Mouse (Mus musculus) forebrain, embryonic 14.5 days (tissue): ENCODE data around the gene Cers2. TPM values are rescaled to one million over a fixed set of nuclear protein-coding genes. Genes with fewer than 3 reads are reported as not detected.

Experiments used
- ATAC-seq: fragments of 200-750 bp; cut with Nextera tagmentation; 2 replicates; pipeline ENCODE4 v1.8.0; 2017; ENCODE audit warnings: mild to moderate bottlenecking, moderate library complexity
- DNase-seq: peaks from one replicate; pipeline ENCODE4 v3.0.0-alpha.2; 2015; ENCODE audit warnings: low spot score
- H3K27ac ChIP-seq: fragments of 300-500 bp; sonication (generic); 2 replicates; pipeline ENCODE4 v1.5.1; 2014; ENCODE audit warnings: low read depth, mild to moderate bottlenecking, control low read depth, low read length, moderate library complexity
- H3K27me3 ChIP-seq: fragments of 300-500 bp; sonication (generic); replicated peaks from 2 replicates; pipeline ENCODE4 v1.6.1; 2014; ENCODE audit warnings: low read length, control low read depth, mixed read lengths; ENCODE audit not compliant: control insufficient read depth, insufficient read depth
- H3K36me3 ChIP-seq: fragments of 300-500 bp; sonication (generic); 2 replicates; pipeline ENCODE4 v1.6.1; 2014; ENCODE audit warnings: low read length, control low read depth; ENCODE audit not compliant: control insufficient read depth, insufficient read depth
- H3K4me1 ChIP-seq: fragments of 300-500 bp; sonication (generic); 2 replicates; pipeline ENCODE4 v1.6.1; 2014; ENCODE audit warnings: antibody characterized with exemption, low read length, control low read depth; ENCODE audit not compliant: control insufficient read depth, insufficient read depth
- H3K4me2 ChIP-seq: fragments of 300-500 bp; sonication (generic); 2 replicates; pipeline ENCODE4 v1.6.1; 2014; ENCODE audit warnings: mild to moderate bottlenecking, control low read depth, low read length
- H3K4me3 ChIP-seq: fragments of 300-500 bp; sonication (generic); 2 replicates; pipeline ENCODE4 v1.5.1; 2014; ENCODE audit warnings: low read depth, low read length, control low read depth
- H3K9ac ChIP-seq: fragments of 300-500 bp; sonication (generic); 2 replicates; pipeline ENCODE4 v1.6.1; 2014; ENCODE audit warnings: mild to moderate bottlenecking, low read length, control low read depth, moderate library complexity
- H3K9me3 ChIP-seq: fragments of 300-500 bp; sonication (generic); replicated peaks from 2 replicates; pipeline ENCODE4 v1.6.1; 2016; ENCODE audit warnings: low read length, control low read depth, mixed read lengths; ENCODE audit not compliant: control insufficient read depth
- WGBS: fragments of 180-500 bp; shearing (Covaris S2); extraction: QIAGEN DNeasy Blood & Tissue Kit; methylation state at CpG from one replicate; pipeline ENCODE4 v1.1.7; 2014; 5-methylcytosine and 5-hydroxymethylcytosine counted together
- polyA plus RNA-seq: library from polyadenylated mRNA; unstranded; fragments of >200 nt; fragmentation: Nextera tagmentation; extraction: Ambion mirVana; gene quantifications from 2 replicates; pipeline ENCODE4 v1.2.1, GENCODE M21; 2014

Cers2 gene
- polyA plus RNA-seq, 1 experiment from 2014 or later, result 75.8 TPM

DNA sequence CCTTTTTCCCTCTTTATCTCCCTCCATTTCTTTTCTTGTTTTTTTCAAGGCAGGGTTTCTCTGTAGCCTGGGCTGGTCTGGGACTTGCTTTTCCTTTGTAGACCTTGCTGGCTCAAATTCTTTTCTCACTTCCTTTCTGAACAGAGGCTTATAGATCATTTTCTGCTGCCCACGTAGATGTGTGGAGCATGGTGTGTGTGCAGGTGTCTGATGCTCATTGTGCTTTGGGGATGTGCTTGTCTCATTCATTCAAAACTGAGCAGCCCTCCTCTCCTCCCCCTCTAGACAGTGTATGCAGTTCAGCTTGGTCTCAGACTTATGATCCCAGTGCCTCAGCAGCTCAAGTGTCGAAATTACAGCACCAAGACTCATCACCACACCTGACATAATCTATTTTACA is 4.5 kb downstream of the Cers2 start:
- no peak overlapping the region for H3K4me2 ChIP-seq
- WGBS, result 69% methylated on average over 2 of the region's 2 CpGs
- DNase-seq (no peak), ATAC-seq (no peak)
- H3K4me3 ChIP-seq, result no peak overlapping the region
- peaks cover 7% of the 10 kb centered on the region for H3K4me1 ChIP-seq
- H3K9me3 ChIP-seq, result no peaks in the 10 kb centered on the region
- no peak overlapping the region for H3K27ac ChIP-seq
- H3K27me3 ChIP-seq, result no peaks in the 10 kb centered on the region
- H3K9ac ChIP-seq, result no peak overlapping the region
- peaks cover 45% of the 10 kb centered on the region for H3K36me3 ChIP-seq

DNA sequence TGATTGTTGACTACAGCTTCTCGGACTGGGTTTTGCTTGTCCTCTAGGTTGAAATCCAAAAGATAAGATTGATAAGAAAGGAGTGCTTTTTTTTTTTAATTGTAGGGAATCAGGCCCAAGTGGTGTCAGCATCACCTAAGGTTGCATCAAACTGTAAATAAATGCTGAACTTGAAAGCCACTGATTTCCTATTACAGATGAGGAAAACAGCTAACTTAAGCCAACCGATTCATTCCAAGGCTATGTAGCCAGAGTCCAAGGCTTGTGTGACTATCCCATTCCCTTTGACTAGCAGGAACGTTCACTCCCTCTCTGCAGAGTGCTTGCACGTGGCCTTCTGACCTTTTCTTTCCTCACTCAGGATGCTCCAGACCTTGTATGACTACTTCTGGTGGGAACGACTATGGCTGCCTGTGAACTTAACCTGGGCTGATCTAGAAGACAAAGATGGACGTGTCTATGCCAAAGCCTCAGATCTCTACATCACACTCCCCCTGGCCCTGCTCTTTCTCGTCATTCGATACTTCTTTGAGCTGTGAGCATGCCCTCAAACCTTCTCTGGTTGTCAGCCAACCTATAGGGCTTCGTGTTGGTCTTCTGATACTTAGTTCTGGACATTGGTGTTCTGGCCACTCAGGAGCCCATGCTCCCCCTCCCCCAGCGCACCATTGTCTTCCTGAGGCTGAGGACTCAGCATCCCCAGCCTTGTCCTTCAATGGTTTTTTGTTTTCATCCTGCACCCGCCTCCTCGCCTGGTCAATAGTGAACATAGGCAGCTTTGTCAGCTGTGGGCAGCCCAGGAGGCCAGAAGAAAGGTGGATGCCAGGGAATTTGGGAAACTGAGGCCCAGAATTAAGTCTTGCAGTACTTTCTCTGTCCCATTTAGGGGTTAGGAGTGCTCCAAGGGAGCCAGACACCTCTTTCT is 5.4 kb downstream of the Cers2 start:
- no peaks in the 10 kb centered on the region for H3K27me3 ChIP-seq
- H3K27ac ChIP-seq, result no peak overlapping the region
- H3K9me3 ChIP-seq, result no peaks in the 10 kb centered on the region
- 71% methylated on average over 12 of the region's 12 CpGs for WGBS
- H3K4me3 ChIP-seq, result no peak overlapping the region
- H3K36me3 ChIP-seq, result peaks cover 54% of the 10 kb centered on the region
- peaks cover 7% of the 10 kb centered on the region for H3K4me1 ChIP-seq
- ATAC-seq, result no peak
- DNase-seq, result no peak
- no peak overlapping the region for H3K4me2 ChIP-seq
- no peak overlapping the region for H3K9ac ChIP-seq

DNA sequence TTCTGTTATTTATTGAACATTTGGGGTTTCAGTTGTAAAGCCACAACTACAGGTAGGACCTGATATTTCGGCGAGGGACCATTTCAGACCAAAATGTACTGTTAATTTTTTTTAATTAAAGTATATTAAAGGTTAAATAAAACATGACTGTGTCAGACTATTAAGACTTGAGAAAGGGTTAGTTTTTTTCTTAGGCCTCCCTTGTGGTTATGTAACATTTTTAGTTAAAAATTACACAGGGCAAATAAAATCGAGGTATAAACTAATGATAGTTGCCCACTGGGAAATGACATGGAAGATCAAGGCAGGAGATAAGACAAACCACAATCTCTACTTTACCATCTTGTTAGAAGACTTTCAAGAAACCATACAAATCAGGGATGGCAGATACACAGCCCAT is 8.8 kb downstream of the Cers2 start:
- 94% methylated on average over 3 of the region's 3 CpGs for WGBS
- peaks cover 86% of the 10 kb centered on the region for H3K36me3 ChIP-seq
- no peak for DNase-seq
- H3K27ac ChIP-seq, result no peak overlapping the region
- H3K4me3 ChIP-seq, result no peak overlapping the region
- H3K27me3 ChIP-seq, result no peaks in the 10 kb centered on the region
- no peak overlapping the region for H3K9ac ChIP-seq
- ATAC-seq, result no peak
- H3K4me2 ChIP-seq, result no peak overlapping the region
- H3K9me3 ChIP-seq, result no peaks in the 10 kb centered on the region
- no peaks in the 10 kb centered on the region for H3K4me1 ChIP-seq

DNA sequence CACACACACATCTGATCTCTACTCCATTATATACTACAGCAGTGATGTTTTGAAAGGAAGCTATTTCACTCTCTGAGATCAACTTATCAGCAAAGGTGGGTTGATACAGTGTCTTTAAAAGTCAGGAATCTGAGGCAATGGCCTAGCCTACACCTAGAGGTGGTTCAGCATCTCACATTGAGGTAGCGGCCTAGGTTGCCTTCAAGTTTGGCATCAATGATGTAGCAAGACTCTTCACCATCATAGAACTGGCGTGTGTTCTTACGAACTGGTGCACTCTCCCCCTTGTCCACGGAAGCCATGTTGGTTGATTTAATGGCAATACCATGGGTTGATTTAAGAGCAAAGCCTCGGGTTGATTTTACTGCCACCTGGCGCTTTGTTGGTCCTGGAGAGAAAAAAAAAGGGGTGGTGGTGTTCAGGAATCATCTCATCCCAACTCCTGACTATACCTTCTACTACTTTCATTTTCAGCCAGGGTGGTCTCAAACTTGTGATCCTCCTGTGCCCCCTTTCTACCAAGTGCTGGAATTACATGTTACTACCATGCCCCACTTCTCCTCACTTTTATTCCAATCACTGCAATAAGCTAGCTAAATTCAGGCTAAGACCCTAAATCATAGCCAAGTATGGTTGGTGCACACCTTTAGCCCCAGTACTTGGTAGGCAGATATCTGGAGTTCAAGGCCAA is 10.0 kb downstream of the Cers2 start:
- Histone ChIP-seq H3K27ac (no peak overlapping the region), H3K4me2 (no peak overlapping the region), H3K9me3 (no peaks in the 10 kb centered on the region), H3K36me3 (peaks cover 96% of the 10 kb centered on the region), H3K4me1 (no peaks in the 10 kb centered on the region), H3K4me3 (no peak overlapping the region), H3K9ac (no peak overlapping the region), H3K27me3 (no peaks in the 10 kb centered on the region)
- no peak for DNase-seq
- no peak for ATAC-seq
- WGBS, result 92% methylated on average over 6 of the region's 6 CpGs

DNA sequence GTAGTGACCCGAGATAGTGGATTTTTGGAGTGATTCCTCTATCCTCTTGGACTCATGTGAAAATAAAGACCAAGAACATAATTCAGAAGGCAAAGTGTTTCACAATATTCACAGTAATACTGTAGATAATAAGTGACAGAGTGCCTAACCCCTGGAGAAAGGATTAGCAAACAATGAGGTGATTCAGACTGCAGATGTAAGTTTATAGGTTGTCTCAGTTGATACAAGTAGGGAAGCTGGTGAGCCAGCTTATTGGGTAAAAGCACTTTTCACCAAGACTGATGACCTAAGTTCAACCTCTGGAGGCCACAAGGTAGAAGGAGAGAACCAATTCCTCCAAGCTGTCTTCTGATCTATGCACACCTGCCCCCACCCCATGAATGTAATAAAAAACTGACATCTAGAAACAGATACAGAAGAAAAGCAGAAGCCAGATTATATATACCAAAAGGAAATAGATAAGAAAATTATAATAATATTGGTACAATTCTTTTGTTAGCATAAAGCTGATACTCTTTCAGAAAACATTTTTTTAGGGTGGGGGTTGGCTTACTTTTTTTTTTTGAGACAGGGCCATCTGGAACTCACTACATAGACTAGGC is 14.3 kb downstream of the Cers2 start:
- no peak overlapping the region for H3K4me3 ChIP-seq
- no peak for DNase-seq
- WGBS, result 90% methylated on average over 1 of the region's 1 CpGs
- H3K4me1 ChIP-seq, result no peaks in the 10 kb centered on the region
- no peak overlapping the region for H3K9ac ChIP-seq
- ATAC-seq, result no peak
- no peak overlapping the region for H3K27ac ChIP-seq
- no peaks in the 10 kb centered on the region for H3K27me3 ChIP-seq
- H3K36me3 ChIP-seq, result peaks cover 87% of the 10 kb centered on the region
- no peaks in the 10 kb centered on the region for H3K9me3 ChIP-seq
- no peak overlapping the region for H3K4me2 ChIP-seq

DNA sequence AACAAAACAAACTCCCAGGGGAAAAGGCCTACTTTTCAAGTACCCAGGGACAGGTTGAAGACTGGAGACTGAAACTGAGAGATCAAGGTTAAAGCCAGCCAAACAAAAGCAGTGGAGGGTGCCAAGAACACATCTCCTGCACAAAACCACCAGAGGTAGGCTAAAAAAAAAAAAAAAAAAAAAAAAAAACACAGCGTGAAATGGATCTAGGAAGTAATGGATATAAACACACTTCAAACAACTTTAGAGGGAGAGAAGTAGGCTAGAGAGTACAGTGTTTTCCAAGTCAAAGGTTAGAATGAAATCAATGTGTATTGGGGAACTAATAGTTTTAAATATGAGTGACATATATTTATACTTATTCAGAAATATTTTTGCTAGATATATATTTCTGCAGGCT is 16.9 kb downstream of the Cers2 start:
- H3K4me2 ChIP-seq, result no peak overlapping the region
- peaks cover 87% of the 10 kb centered on the region for H3K36me3 ChIP-seq
- DNase-seq (no peak), ATAC-seq (no peak)
- H3K9ac ChIP-seq, result no peak overlapping the region
- H3K4me3 ChIP-seq, result no peak overlapping the region
- H3K27ac ChIP-seq, result no peak overlapping the region
- WGBS, result 82% methylated on average over 1 of the region's 1 CpGs
- no peaks in the 10 kb centered on the region for H3K27me3 ChIP-seq
- H3K9me3 ChIP-seq, result no peaks in the 10 kb centered on the region
- no peaks in the 10 kb centered on the region for H3K4me1 ChIP-seq

DNA sequence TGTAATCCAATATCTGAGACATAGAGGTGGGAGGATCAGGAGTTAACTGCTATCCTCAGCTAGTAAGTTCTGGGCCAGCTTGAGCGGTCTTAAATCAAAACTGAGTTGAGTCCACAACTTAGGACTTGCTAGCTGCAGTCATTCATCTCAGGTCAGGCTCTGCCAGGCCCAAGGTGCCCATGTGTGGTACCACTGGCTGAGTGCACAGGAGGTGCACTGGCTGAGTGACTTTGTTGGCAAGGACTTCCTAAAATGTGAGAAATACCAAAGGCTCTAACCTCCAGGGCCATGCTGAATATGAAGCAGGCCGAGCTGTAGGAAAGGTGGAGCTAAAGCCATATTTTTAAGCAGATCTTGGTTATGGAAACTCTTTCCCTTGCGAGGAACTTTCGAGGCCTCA is 22.8 kb downstream of the Cers2 start:
- no peak for DNase-seq
- H3K27me3 ChIP-seq, result no peaks in the 10 kb centered on the region
- WGBS, result 96% methylated on average over 4 of the region's 4 CpGs
- H3K27ac ChIP-seq, result no peak overlapping the region
- no peak overlapping the region for H3K9ac ChIP-seq
- no peaks in the 10 kb centered on the region for H3K9me3 ChIP-seq
- no peak overlapping the region for H3K4me3 ChIP-seq
- no peak overlapping the region for H3K4me2 ChIP-seq
- H3K36me3 ChIP-seq, result peaks cover 99% of the 10 kb centered on the region
- H3K4me1 ChIP-seq, result no peaks in the 10 kb centered on the region
- no peak for ATAC-seq

DNA sequence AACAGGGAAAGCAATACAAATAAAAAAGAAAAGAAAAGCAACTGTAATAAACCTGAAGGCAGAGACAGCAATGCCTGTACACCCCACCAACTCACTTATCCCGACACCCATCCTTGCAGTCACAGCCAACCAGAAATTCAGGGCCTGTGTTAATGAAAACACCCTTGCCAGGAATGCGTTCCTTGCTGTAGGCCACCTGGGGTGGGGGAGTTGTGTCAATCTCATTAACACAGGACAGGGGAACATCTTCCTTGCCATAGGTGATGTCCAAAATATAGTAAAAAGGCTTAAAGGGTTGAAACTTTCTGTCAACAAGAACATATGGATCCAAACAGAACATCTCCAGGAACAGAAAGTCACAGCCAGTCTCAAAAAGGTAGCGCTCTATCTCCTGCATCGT is 23.7 kb downstream of the Cers2 start:
- no peak for DNase-seq
- H3K9ac ChIP-seq, result no peak overlapping the region
- no peak overlapping the region for H3K4me2 ChIP-seq
- ATAC-seq, result no peak
- WGBS, result 94% methylated on average over 4 of the region's 4 CpGs
- no peak overlapping the region for H3K4me3 ChIP-seq
- no peak overlapping the region for H3K27ac ChIP-seq
- H3K27me3 ChIP-seq, result no peaks in the 10 kb centered on the region
- H3K9me3 ChIP-seq, result no peaks in the 10 kb centered on the region
- no peaks in the 10 kb centered on the region for H3K4me1 ChIP-seq
- H3K36me3 ChIP-seq, result peaks cover 99% of the 10 kb centered on the region
